Mouse (Mus musculus): ENCODE data around the gene Tspan13.

GRCm38 (mm10) chr12:35995799-35996198 is 46.5 kb downstream of the Tspan13 start:
- no peak for TF ChIP-seq CTCF (IDR thresholded peaks at IDR 0.05; ENCODE audit: insufficient read depth, low read depth, low read length)
- TF ChIP-seq POLR2A (IDR thresholded peaks at IDR 0.05; ENCODE audit: insufficient read depth, low read depth, low read length) = no peak

Data from olfactory bulb, adult 2 months (tissue).